Mouse (Mus musculus) left cerebral cortex, adult 8-10 months (tissue): ENCODE results near the gene 2010003K11Rik. TPM values are rescaled to one million over a fixed set of nuclear protein-coding genes. Genes with fewer than 3 reads are reported as not detected.

ENCODE experiments used
- DNase-seq, 2 experiments: peaks; one replicate each; pipeline ENCODE4 v3.0.0; 2022; ENCODE audit warnings: low spot score in 2 of 2
- total RNA-seq, 4 experiments: library from RNA; stranded (reverse); gene quantifications; 2 replicates each; pipeline ENCODE4 v1.2.4; 2022

2010003K11Rik gene
- not detected for total RNA-seq

DNA sequence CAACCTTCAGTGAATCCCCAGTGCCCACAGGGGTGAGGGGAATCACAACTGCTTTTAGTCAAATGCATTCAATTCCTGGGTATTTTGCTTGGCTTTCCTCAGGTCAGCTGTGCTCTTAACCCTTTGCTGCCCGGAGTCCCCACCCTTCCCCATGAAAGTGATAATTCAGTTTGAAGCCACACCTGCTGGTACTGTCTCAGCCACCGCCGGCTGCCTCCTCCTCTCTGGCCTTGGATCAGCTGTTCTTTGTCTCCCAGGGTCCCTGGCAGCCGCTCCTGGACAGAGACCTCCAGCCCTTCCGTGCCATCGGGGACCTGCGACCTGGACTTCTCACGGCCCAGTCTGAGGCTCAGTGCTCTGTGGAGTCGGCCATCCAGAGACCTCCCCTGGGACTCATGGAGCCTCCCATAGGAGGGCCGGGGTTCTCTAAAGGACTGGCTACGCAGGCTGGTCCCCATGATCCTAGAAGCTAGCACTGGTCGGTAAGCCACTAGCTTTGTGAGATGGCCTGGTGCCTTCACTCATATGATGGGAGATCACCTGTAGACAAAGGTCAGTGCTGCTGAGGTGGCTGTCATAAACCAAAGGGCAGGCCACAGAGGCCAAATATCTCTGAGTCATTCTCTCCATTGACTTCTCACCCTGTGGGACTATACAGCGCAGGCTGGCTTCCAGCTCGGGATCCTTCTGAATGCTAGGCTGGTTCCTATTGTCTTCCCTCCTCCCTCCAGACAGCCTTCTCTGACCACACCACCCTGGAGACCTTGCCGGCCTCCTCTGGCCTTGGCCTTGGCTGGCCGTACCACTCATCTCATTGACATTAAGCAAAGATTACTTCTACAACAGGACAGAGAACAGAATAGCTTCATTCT is at the start of gene 2010003K11Rik:
TSS of gene 2010003K11Rik (minus strand) at position 522 of the 872 bp plus-strand sequence.
- DNase-seq = no peak

DNA sequence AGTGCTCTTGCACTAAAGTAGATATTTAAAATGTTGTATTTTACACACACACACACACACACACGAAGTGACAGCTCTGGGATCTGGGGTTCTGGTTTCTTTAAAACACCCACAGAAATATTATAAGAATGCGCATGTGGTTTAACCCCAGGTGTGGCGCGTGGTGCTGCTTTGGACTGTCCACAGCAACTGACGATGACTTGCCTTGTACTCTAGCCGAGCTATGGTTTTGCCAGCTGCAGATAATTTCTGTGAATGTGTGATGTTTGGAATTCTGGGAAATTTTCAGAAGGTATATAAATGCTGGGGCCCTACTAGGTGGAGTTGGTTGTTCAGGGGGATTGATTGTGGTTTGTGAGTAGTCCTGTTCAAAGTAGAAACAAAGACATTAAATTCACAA is 49.4 kb upstream of the 2010003K11Rik start:
- no peak for DNase-seq

DNA sequence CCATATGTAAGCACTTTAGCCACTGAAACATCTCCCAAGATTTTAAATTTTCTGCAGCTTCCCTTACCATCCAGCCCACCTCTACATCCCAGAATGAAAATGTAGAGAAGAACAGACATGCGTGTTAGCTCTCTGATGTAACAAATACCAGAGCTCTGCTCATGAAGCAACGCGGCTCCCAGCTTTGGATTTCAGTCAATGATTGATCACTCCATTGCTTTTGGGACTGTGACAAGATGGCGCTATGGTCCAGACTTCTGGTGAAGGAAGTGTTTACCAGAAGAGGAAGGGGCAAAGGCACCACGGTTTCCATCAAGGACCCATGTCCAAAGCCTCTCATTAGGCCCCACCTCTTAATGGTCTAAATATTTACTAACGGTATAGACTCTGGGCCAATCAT is 47.5 kb upstream of the 2010003K11Rik start:
- no peak for DNase-seq

DNA sequence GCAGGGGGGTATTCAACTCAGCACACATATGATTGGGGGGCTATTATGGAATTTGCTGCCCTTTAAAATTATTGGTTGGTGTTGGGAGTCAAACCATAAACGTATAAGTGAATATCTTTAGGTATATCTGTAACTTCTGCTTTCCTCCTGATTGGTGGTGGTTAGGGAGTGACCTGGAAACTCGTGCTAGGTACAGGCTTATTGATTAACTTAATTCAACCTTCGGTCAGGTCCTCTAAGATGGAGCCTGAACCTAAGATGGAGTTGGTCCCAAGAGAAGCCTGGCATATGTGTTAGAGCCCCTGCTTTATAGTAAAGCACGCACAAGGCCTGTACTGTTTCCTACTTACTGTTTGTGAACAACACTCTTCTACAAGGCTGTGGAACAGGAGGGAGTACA is 46.7 kb upstream of the 2010003K11Rik start:
- DNase-seq = no peak

DNA sequence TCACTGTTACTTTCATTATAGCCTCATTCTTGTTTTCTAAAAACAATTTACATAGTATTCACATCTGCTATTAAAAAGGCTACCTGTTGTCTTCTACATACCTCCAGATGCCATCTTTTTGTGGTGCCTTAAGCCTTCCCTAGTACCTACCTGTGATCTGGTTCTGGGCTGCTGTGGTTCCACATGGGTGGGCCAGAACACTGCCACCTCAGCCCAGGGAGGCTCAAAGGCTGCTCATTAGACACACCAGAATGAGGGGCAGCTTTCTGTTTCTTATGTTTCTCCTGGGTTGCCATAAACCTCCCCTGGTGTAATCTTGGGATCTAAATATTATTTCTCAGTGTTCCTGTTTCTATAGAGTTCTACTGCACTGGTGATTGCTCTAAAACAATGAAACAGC is 43.7 kb upstream of the 2010003K11Rik start:
- no peak for DNase-seq

DNA sequence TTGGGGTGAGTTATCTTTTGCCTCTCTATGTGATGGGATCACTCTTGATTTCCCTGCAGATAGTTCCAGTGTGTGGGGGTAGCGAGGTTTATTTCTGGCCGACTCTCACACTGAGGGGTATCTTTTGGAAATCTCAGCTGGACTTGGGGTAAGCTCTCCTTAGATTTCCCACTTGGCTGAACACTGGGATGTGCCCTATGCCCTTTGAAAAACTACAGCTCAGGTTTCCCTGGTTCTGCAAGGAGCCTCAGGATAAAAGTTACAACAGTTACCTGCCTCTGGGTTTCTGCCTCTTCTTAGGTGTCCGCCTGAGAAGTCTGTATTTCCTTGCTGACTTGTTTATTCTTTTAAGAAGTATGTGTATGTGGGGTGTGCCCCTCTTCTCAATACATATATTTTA is 42.6 kb upstream of the 2010003K11Rik start:
- no peak for DNase-seq

DNA sequence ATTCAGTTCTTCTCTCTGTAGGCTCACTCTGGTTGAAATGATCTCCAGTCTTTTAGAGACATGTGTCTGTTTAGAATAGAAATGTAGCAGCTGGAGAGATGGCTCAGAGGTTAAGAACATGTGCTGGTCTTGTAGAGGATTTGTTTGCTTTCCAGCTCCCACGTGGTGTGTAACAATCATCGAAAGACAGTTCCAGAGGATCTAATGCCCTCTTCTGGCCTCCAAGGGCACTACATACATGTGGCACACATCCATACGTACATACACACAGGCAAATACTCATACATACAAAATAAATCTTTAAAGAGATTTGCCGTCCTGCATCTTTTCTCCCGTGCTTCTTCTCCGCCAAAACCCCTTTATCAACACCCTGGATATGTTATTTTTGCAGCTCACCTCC is 41.9 kb upstream of the 2010003K11Rik start:
- DNase-seq = no peak

DNA sequence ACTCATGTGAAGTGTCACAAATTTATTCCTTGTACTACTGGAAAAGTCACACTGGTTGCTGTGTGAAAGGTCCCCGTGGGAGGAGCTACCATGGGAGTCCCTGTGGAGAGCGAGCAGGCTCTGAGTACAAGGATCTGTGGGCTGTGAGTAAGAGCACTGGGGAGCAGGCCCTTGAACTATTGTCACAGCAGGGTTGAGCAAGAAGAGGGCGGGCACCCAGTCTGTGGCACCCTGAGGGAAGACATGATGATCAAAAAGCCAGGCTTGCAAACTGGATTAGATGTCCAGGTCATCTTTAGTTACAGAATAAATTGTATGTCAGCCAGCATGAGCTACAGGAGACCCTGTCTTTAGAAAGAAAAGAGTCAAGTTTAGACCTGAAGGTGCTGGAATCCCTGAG is 38.2 kb upstream of the 2010003K11Rik start:
- DNase-seq = no peak

DNA sequence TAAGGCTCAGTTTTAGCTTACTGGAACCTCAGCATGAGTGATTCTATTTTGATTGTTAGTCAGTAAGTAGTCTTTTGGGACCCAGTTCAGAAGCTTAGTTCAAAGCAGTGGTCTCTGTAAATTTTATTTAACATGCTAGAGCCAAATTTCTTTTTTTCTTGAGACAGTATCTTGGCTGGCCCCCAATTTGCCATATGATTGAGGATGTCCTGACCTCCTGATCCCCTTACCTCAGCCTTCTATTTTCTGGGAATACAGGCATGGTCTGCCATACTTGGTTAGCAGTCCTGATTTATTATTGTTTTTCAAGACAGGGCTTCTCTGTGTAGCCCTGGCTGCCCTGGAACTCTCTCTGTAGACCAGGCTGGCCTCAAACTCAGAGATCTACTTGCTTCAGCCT is 37.5 kb upstream of the 2010003K11Rik start:
- DNase-seq = no peak

DNA sequence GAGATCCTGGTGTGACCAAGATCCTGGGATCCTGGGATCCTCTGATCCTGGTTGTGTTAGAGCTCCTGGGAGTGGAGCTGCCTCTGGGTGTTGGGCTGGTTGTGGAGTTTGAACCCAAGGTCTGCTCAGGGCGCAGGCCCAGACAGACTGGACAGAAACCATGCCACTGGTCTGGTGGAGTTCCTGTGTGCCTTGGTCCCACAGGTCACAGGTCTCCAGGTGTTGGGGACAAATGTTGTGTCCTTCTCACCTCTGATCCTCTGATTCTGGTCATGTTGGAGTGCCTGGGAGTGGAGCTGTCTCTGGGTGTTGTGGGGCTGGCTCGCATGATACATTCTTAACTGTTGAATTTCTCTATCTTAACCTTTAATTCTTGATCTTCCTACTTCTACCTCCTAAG is 36.3 kb upstream of the 2010003K11Rik start:
- DNase-seq = no peak

DNA sequence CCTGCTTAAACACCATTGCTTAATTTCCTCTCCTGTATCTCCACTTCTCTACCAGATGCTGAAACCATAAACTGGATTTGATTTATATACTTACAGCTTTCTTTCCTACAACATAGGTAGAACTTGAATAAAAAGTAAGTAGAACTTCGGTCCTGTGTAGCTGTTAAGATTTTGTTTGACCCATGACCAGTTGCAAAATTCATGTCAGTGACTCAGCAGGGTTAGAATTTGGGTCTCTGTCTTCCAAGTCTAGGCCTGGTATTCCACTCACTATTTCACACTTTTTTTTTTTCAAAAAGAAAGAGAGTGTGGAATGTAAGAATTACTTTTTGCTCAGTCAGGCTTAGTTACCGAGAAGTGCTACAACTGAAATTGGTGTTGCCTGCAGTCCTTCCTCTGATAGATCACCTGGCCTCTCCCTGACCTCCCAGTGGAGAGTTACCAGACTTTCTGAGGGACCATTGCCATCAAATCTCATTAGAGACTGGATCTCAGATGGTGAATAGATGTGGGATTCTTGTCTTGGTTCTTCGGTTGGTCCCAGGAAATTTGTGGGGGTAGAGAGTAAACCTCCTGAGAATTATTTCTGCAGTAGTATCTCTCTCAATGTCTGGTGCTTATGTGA is 23.2 kb upstream of the 2010003K11Rik start:
- DNase-seq = no peak

DNA sequence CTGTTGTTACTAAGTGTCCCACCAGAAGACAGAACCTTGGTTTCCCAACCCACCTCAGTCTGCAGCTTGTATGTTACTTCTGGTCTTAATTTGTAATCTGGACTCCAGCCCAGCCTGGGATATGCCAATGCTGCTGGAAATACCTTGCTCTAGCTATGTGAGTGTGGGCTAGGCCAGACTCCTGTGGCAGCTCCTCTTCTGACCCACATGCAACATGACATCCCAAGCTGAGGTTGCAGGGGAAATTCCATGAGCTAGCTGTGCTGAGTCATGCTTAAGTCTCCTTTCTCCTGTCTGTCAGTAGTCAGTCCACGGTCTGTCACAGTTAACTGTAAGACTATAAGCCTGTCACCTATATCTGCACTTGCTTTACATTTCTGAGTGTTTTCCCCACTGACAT is 19.1 kb upstream of the 2010003K11Rik start:
- DNase-seq = no peak

DNA sequence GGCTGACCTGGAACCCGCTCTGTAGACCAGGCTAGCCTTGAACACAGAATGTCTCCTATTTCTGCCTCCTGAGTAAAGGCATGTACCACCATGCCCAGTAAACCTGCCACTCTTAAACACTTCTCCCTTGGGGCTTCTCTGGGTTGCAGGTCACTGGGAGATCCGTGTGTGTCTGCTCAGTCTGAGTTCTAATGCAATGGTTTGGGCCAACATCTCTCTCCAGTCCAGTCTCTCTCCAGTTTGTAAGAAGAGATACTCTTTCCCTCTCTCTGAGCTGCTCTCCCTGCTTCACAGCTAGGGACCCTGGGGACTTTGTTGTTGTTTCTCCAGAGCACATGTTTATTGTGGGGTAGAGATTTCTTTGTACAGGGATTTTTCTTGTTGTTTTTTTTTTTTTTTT is 17.9 kb upstream of the 2010003K11Rik start:
- DNase-seq = no peak

DNA sequence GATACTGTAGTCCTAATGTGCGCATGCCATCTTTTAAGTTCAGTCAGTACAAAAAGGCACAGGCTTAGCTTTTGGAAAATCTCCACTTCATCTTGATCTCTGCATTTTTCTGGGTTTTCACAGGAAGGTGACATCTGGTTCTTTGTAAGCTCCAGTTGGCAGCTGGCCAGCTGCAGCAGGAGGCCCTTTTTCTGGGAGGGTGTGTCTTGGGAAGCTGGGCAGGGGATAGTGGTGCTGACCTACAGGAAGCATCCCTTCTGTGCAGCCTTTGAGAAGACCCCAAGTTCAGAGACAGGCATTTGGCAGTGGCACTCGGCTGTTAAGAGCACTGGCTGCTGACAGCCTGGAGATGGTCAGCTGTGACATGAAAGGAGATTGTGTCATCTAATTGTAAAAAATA is 17.4 kb upstream of the 2010003K11Rik start:
- no peak for DNase-seq

DNA sequence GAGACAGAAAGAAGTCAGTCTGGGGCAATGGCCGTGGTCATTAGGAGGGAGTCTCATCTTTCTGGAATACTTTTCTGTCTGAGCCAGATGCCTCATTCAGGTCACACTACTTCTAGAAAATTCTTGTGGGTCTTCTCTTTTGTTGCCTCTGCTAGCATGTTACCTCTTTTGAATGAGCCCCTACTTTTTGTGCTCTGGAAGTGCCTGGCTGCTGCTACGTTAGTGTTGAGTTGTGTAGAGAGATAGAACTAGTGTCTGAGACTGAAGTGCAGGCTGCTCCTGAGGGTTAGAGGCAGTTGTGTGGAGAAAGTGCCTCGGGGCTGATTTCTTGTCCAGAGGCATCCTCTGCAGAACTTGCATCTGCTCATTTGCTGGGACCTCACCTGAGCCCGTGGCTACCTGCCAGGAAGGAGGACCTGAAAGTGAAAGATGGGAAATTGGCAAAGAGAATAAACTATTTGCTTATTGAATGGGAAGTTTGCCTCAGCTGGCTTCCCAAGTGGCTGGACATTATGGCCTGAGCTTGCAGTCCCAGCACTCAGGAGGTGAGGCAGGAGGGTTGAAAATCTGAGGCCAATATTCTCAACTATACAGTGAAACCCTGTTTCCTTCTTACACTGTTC is 15.0 kb upstream of the 2010003K11Rik start:
- DNase-seq = no peak

DNA sequence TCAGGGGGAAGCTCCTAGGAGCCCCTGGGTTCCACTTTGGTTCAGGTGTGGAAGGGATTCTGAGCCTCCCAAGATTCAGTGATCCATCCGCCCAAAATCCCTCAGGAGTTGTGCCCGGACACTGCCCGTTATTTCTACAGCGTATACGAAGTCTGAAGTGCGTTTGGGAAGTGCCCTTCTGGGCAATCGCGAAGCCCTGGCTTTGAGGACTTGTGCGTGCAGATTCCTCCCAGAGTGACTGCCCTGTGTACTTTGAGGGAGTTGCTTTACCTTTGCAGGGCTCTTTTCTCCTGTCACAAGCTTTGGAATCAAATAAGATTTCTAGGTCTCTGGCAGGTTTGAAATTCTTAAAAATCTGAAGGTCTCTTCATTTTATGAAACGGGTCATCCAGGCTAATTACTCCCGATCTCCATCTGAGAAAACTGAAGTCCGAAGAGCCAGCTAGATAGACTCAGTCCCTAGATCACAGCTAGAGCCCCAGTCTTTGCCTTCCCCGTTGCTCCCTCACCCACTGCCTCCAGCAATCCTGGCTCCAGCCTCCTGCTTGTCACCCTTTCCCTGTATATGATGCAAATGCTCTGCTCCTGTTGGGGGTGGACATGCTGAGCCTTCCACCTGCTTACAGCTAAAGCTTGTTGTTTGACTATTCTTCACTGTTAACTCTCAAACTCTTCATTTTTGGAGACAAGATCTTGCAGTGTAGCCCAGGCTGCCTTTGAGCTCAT is 12.9 kb upstream of the 2010003K11Rik start:
- no peak for DNase-seq

DNA sequence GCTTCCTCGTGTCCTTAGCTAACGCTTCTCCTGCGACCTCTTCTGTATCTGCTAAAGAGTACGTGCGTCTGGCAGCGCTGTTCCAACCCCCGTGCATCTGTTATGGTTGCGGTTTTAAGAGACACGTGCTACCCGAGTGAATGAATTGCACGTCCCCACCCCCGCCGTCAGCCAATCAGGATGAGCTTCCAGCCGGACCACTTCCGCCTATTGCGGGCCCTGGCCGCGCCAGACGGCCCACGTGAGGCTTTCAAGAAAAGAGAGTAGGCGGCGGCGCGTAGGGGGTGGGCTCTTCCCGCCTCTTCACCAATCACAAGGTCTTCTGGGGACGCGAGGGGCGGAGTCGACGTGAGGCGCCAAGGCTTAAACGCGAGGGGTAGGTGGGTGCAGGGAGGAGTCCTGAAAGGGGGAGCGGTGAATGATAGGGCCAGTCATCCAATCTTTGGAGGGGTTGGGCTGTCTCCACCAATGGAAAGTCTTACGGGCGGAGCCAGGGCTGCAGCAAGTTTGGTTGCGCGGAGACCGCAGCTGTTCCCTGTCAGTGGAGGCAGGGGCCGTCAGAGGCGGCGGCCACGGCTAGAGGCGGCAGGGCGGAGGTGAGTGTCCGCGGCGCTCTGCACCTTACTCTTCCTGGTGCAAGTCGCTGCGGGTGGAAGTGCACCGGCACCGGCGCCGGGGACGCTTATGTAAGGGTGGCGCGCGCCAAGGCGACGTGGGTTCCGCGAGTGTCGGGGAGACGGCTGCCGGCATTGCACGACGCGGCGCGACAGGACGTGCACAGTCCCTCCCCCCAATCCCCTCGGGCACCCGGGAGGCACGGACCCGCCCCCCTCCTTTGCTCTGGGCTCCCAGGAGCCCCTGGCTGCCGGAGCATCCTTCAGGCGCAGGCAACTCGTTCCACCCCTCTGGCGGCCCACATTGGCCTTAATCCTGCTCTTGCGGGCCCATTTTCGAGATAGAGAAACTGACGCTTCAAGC is 11.9 kb upstream of the 2010003K11Rik start, which contains the start of gene Pcx:
TSS of gene Pcx (plus strand) at position 487 of the 978 bp plus-strand sequence.
- DNase-seq = peak; percentile 95 to 99

DNA sequence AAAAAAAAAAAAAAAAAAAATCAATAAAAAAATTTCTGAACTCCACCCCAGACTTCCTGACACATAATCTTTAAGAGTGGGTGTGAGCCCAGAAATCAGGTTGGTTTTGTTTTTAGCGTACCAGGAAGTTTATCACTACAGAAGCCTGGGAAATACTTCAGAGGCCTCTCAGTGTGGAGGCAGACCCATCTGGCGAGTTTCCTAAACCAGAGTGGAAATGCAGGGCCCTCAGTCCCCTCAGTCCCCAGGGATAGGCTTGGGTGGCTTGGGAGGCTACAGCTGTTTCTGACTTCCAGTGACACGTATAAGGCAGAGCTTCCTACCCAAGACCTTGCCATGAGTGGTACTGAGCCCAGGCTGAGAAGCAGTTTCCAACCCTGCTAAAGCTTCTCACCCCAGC is 9.4 kb upstream of the 2010003K11Rik start:
- no peak for DNase-seq

DNA sequence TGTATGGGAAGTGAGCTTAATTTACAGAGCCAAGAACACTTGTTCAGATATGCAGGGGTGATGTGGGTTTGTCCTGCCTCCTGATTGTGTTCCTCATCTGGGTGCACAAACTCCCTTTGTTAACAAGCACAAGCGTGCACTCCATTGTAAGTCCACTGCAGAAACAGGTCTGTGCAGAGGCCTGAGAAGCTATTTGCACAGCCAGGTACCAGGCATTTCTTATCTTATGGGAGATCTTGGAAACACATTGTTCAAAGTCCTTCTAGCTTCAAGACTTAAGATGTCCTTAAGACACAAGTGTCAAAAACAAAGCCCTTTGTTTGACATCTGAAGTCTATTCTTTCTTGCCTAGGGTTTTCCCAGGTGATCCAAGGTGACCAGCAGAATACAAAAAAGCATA is 6.4 kb upstream of the 2010003K11Rik start:
- DNase-seq = no peak

DNA sequence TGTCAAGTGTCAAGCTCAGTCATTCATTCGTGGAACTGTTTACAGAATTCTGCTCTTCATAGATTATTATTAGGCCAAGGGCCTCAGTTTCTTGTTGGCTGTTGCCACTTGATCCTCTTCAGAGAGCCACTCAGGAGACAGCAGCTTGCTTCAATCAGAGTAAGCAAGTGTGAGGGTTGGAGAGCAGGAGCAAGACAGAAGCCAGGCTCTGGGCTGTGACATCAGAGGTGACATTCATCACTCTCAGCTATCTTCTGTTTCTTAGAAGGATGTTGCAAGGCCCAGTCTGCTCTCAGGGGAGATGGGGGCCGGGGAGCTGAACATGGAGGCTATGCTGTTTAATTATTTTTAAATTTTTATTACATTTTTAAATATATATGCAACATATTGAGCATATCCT is 4.3 kb upstream of the 2010003K11Rik start:
- DNase-seq = no peak
